Mouse (Mus musculus) intestine, postnatal 0 days (tissue): ENCODE data around the gene Aldh1l1. TPM values are rescaled to one million over a fixed set of nuclear protein-coding genes. Genes with fewer than 3 reads are reported as not detected.

Experiments used
- ATAC-seq: fragments of 200-750 bp; cut with Nextera tagmentation; 2 replicates; pipeline ENCODE4 v1.8.0; 2017; ENCODE audit warnings: mild to moderate bottlenecking, moderate TSS enrichment, moderate library complexity
- H3K27ac ChIP-seq: fragments of 300-500 bp; sonication (generic); 2 replicates; pipeline ENCODE4 v1.5.1; 2014; ENCODE audit warnings: mild to moderate bottlenecking, low read depth, low read length, moderate library complexity
- H3K27me3 ChIP-seq: fragments of 300-500 bp; sonication (generic); replicated peaks from 2 replicates; pipeline ENCODE4 v1.6.1; 2014; ENCODE audit warnings: low read length, mixed read lengths; ENCODE audit not compliant: control insufficient read depth, insufficient read depth
- H3K36me3 ChIP-seq: fragments of 300-500 bp; sonication (generic); 2 replicates; pipeline ENCODE4 v1.6.1; 2014; ENCODE audit warnings: mild to moderate bottlenecking, moderate library complexity; ENCODE audit not compliant: control insufficient read depth, insufficient read depth
- H3K4me1 ChIP-seq: fragments of 300-500 bp; sonication (generic); replicated peaks from 2 replicates; pipeline ENCODE4 v1.6.1; 2014; ENCODE audit warnings: antibody characterized with exemption, low read length, mixed read lengths; ENCODE audit not compliant: control insufficient read depth, insufficient read depth
- H3K4me2 ChIP-seq: fragments of 300-500 bp; sonication (generic); replicated peaks from 2 replicates; pipeline ENCODE4 v1.6.1; 2014; ENCODE audit warnings: low read depth, mild to moderate bottlenecking, moderate library complexity
- H3K4me3 ChIP-seq: fragments of 300-500 bp; sonication (generic); 2 replicates; pipeline ENCODE4 v1.5.1; 2014; ENCODE audit warnings: low read depth, low read length
- H3K9ac ChIP-seq: fragments of 300-500 bp; sonication (generic); 2 replicates; pipeline ENCODE4 v1.6.1; 2014; ENCODE audit warnings: mild to moderate bottlenecking, low read depth, low read length
- H3K9me3 ChIP-seq: fragments of 300-500 bp; sonication (generic); 2 replicates; pipeline ENCODE4 v1.6.1; 2016; ENCODE audit warnings: mixed run types; ENCODE audit not compliant: control insufficient read depth
- CTCF ChIP-seq: sonication (generic); IDR thresholded peaks from 2 replicates; pipeline ENCODE4 v1.5.1; 2016; ENCODE audit warnings: low read depth, mild to moderate bottlenecking, control low read depth, antibody characterized with exemption, moderate library complexity
- WGBS: fragments of 180-500 bp; shearing (Covaris S2); extraction: QIAGEN DNeasy Blood & Tissue Kit; methylation state at CpG from one replicate; pipeline ENCODE4 v1.1.7; 2014; 5-methylcytosine and 5-hydroxymethylcytosine counted together
- polyA plus RNA-seq: library from polyadenylated mRNA; unstranded; fragments of >200 nt; fragmentation: Nextera tagmentation; extraction: Ambion mirVana; gene quantifications from 2 replicates; pipeline ENCODE4 v1.2.1, GENCODE M21; 2015

Aldh1l1 gene
- polyA plus RNA-seq, 1 experiment from 2014 or later = 12.1 TPM

DNA sequence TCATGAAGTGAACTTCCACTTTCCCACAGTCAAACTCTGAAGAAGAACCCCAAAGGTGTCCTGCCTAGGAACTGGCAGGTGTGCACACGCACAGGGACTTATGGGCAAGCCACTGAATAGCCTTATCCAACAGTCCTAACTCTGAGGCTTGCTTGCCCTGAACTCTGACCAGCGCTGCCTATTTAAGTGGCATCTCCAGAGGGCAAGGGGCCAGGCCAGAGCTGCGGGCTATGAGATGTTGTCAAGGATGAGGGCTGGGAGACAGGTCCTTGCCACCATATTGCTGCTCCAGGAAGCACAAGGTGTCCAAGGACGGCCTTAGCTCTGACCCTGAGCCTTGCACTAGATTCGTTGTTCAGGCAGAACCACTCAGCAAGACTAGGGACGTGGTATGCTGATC, 17.2 kb upstream of the Aldh1l1 start:
- no peaks in the 10 kb centered on the region for H3K9me3 ChIP-seq
- H3K4me1 ChIP-seq = no peaks in the 10 kb centered on the region
- no peak overlapping the region for H3K9ac ChIP-seq
- WGBS = 86% methylated on average over 6 of the region's 6 CpGs
- H3K27me3 ChIP-seq = no peaks in the 10 kb centered on the region
- TF ChIP-seq CTCF = no peak
- no peaks in the 10 kb centered on the region for H3K36me3 ChIP-seq
- no peak for ATAC-seq
- no peak overlapping the region for H3K27ac ChIP-seq
- no peak overlapping the region for H3K4me3 ChIP-seq
- H3K4me2 ChIP-seq = no peak overlapping the region

DNA sequence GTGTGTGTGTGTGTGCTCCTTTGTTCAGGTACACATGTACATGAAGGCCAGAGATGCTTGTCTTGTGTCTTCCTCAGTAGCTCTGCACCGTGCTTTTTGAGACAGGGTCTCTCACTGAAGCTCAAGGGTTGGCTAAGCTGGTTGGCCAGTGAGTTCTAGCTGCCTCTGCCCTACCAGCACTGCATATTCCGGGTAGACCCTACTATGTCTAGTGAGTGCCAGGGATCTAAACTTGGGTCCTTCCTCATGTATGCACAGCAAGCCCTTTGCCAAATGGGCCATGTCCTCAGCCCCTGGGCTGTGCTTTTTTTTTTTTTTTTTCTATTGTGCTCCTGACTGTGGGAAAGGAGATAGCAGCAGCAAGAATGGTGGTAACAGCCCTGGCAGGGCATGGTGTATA, 16.0 kb upstream of the Aldh1l1 start:
- Histone ChIP-seq H3K4me1 (no peaks in the 10 kb centered on the region), H3K36me3 (no peaks in the 10 kb centered on the region), H3K4me3 (no peak overlapping the region), H3K9me3 (no peaks in the 10 kb centered on the region), H3K27ac (no peak overlapping the region), H3K27me3 (no peaks in the 10 kb centered on the region), H3K4me2 (no peak overlapping the region), H3K9ac (no peak overlapping the region)
- WGBS = 92% methylated on average over 2 of the region's 2 CpGs
- no peak for TF ChIP-seq CTCF
- no peak for ATAC-seq

DNA sequence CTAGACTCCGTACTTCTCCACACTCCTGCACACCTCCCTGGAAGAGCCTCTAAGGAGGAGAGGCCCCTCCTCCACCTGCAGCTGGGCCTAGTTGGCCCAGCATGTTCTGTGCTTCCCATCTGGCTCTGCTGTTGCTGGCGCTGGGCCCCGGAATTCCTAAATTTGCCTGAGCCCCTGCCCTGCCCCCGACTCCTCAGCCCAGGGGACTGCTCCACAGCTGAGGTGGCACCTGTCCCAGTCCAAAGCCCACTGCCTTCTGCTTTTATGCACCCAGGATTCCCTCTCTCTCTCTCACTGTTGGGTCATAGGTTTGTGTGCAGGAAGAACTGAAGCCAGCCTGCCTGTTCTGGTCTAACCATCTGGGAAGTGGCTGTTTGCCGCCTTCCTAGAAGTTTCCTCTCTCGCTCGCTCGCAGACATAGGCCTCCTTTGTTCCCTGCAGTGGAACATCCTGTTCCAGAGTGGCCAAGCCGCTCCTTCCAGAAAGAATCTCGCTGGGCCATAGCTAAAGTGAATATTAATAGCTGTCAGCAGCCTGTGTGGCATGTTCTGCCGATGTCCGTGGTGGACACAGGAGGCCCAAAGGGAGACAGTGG, 15.2 kb upstream of the Aldh1l1 start:
- no peaks in the 10 kb centered on the region for H3K4me1 ChIP-seq
- no peak overlapping the region for H3K4me3 ChIP-seq
- no peak overlapping the region; the same call in 1 of the 2 replicates for H3K27ac ChIP-seq
- H3K27me3 ChIP-seq = no peaks in the 10 kb centered on the region
- TF ChIP-seq CTCF = no peak
- no peaks in the 10 kb centered on the region for H3K36me3 ChIP-seq
- no peaks in the 10 kb centered on the region for H3K9me3 ChIP-seq
- ATAC-seq = no peak
- H3K4me2 ChIP-seq = no peak overlapping the region
- 64% methylated on average over 12 of the region's 12 CpGs for WGBS
- H3K9ac ChIP-seq = no peak overlapping the region

DNA sequence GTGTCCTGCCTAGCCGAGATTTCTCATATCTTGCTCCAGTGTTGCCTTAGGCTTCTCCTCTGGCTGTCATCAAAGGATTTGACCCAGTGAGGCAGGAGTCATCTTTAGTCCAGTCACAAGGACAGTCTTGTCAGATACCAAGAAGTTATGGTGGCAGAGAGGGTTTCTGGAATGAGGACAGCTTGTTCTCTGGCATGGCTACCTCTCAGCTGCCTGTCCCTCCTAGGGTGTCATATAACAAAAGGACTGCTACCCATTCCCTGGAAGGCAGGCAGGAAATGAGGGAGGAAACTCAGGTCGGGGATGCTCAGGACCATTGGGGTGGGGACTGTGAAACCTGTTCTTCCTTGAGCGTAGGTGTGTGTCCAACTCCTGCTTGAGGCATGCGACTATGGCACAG, 14.1 kb upstream of the Aldh1l1 start:
- Histone ChIP-seq H3K9me3 (no peaks in the 10 kb centered on the region), H3K4me2 (no peak overlapping the region), H3K9ac (no peak overlapping the region), H3K4me3 (no peak overlapping the region), H3K27ac (no peak overlapping the region), H3K4me1 (no peaks in the 10 kb centered on the region), H3K36me3 (no peaks in the 10 kb centered on the region), H3K27me3 (no peaks in the 10 kb centered on the region)
- no peak for TF ChIP-seq CTCF
- WGBS = 70% methylated on average over 4 of the region's 4 CpGs
- no peak for ATAC-seq

DNA sequence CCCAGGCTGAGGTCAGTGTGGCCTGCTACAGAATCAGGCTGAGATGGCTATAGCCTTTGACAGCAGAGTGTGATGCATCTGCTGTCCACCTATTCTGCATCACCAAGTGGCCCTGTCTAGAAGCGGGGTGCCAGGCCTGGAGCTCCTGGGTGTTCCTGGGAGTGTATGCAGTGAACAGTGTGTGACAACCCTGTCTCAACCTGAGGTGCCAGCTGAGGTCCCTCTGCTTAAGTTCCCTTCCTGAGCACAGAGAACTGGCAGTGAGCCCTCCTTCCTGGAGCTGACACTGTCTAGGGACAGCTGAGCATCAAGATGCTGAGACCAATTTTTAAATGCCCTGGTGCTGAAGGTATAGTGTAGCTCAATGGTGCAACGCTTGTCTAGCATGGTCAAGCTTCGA, 13.5 kb upstream of the Aldh1l1 start:
- no peaks in the 10 kb centered on the region for H3K4me1 ChIP-seq
- 91% methylated on average over 3 of the region's 3 CpGs for WGBS

DNA sequence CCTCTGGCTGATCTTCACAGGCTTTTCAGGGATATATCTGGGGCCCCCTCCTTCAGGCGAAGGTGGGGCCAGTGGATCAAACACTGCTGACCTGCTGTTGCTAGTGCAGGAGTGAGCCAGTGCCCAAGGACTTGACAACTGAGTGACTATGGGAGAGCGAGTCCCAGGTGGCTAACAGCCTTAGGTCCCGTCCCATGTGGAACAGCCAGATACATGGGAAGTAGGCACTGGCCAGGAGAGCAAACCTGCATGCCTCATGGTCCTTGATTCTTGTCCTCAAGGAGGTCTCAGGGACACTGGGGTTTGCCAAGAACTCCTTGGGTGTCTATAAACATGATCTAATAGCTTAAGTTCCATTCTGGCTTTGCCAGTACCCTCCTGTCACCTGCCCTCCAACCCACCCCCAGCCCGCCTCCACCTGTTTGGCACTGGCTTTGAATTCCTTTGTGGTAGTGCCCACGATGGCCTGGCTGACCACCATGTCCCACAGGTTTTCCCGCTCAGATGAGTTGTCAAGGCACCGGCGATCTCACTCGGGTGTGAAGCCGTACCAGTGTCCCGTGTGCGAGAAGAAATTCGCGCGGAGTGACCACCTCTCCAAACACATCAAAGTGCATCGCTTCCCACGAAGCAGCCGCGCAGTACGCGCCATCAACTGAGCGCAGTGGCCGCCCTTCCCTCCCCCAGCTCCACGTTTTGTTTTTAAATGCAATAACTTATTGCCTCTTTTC, 12.4 kb upstream of the Aldh1l1 start:
- no peaks in the 10 kb centered on the region for H3K27me3 ChIP-seq
- H3K4me1 ChIP-seq = no peaks in the 10 kb centered on the region
- WGBS = 93% methylated on average over 24 of the region's 24 CpGs

More for the DNA sequence above, 13.5 kb upstream of the Aldh1l1 start:
- Histone ChIP-seq H3K4me3 (no peak overlapping the region), H3K27me3 (no peaks in the 10 kb centered on the region), H3K27ac (no peak overlapping the region), H3K9ac (no peak overlapping the region), H3K9me3 (no peaks in the 10 kb centered on the region), H3K36me3 (no peaks in the 10 kb centered on the region), H3K4me2 (no peak overlapping the region)
- no peak for ATAC-seq
- TF ChIP-seq CTCF = no peak

More for the DNA sequence above, 12.4 kb upstream of the Aldh1l1 start:
- TF ChIP-seq CTCF = no peak
- no peaks in the 10 kb centered on the region for H3K9me3 ChIP-seq
- no peak overlapping the region for H3K27ac ChIP-seq
- no peak overlapping the region for H3K9ac ChIP-seq
- no peak overlapping the region for H3K4me3 ChIP-seq
- no peaks in the 10 kb centered on the region for H3K36me3 ChIP-seq
- H3K4me2 ChIP-seq = no peak overlapping the region
- ATAC-seq = no peak
